Mouse (Mus musculus): ENCODE data around the gene Grid1. TPM values are rescaled to one million over a fixed set of nuclear protein-coding genes. Genes with fewer than 3 reads are reported as not detected.

The Grid1 gene
- polyA plus RNA-seq, 1 experiment from 2014 or later, result 0.17 TPM

DNA sequence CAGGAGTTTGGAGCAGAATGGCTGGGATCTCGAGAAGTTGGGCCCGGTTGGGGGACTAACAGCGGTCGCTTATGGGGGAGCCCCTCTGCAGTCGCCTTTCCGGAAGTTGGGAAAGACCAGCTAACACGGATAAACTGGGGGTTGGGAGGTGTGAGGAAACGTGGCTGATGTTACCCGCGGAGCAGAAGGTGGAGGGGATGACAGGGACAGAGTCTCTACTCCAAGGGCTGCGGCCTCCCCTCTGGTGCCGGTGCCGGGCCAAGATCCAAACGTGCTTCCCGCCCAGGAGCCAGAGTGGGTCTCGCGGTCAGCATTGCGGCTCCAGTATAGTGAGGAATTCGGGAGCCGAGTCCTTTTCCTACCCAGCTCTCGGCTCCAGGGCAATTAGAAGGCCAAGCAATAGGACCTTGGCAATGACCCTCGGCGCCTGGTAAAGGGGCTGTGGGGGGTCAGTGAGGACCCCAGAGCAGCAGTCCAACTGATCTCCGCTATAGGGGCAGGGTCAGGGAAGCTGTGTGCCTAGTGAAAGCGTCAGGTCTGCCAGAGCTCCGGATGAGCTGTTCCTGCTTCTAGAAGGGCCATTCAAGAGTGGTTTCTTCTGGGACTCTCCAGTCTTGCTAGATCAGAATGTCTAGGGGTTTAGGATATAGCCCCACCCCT is 1.4 kb downstream of the Grid1 start:
- peak; percentile 35 for DNase-seq (ENCODE audit: low spot score)
- no peak overlapping the region for H3K27ac ChIP-seq (replicated peaks; ENCODE audit: low read depth, low read length)
- no peaks in the 10 kb centered on the region for H3K36me3 ChIP-seq (ENCODE audit: control insufficient read depth, insufficient read depth, low read length)
- H3K4me3 ChIP-seq (ENCODE audit: low read depth, low read length), result peak overlapping the region; percentile 39; the same call in 1 of the 2 replicates
- ATAC-seq (ENCODE audit: insufficient number of reproducible peaks, low FRiP score, low TSS enrichment, low read depth), result no peak
- no peaks in the 10 kb centered on the region for H3K9me3 ChIP-seq (ENCODE audit: control insufficient read depth, low read length)
- H3K4me1 ChIP-seq (ENCODE audit: control insufficient read depth, insufficient read depth, low read length), result no peaks in the 10 kb centered on the region
- H3K27me3 ChIP-seq (ENCODE audit: control insufficient read depth, insufficient read depth, low read length), result peaks cover 77% of the 10 kb centered on the region
- no peak overlapping the region for H3K4me2 ChIP-seq (ENCODE audit: low read depth, severe bottlenecking)
- WGBS, result 1% methylated on average over 26 of the region's 26 CpGs
- no peak overlapping the region for H3K9ac ChIP-seq (ENCODE audit: low read length)

DNA sequence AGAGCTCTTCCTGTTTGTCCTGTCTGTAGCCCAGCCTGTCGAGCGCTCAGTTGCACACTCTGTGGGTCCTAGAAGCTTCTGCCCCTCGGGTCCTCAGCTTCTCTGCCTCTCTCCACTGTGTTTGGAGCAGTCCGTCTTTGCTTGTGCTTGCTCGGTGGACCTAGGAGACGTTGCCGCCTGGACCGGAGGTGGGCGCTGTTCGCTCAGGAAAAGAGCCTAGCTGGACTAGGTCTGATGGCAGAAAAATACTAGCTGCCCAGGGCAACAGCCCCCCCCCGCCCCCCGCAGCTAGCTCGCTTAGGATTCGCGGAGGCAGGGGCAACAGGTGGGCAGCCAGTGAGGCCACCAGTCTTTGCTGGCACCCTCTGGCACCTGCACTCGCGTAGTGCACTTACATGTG is 3.2 kb downstream of the Grid1 start:
- Histone ChIP-seq H3K27me3 (ENCODE audit: control insufficient read depth, insufficient read depth, low read length) (peaks cover 60% of the 10 kb centered on the region), H3K4me1 (ENCODE audit: control insufficient read depth, insufficient read depth, low read length) (no peaks in the 10 kb centered on the region), H3K9ac (ENCODE audit: low read length) (no peak overlapping the region), H3K4me2 (ENCODE audit: low read depth, severe bottlenecking) (peak overlapping the region; percentile 22; the same call in 1 of the 2 replicates), H3K4me3 (ENCODE audit: low read depth, low read length) (no peak overlapping the region), H3K27ac (replicated peaks; ENCODE audit: low read depth, low read length) (no peak overlapping the region), H3K36me3 (ENCODE audit: control insufficient read depth, insufficient read depth, low read length) (no peaks in the 10 kb centered on the region), H3K9me3 (ENCODE audit: control insufficient read depth, low read length) (no peaks in the 10 kb centered on the region)
- ATAC-seq (ENCODE audit: insufficient number of reproducible peaks, low FRiP score, low TSS enrichment, low read depth), result no peak
- DNase-seq (ENCODE audit: low spot score), result peak; percentile 73
- 2% methylated on average over 17 of the region's 17 CpGs for WGBS

DNA sequence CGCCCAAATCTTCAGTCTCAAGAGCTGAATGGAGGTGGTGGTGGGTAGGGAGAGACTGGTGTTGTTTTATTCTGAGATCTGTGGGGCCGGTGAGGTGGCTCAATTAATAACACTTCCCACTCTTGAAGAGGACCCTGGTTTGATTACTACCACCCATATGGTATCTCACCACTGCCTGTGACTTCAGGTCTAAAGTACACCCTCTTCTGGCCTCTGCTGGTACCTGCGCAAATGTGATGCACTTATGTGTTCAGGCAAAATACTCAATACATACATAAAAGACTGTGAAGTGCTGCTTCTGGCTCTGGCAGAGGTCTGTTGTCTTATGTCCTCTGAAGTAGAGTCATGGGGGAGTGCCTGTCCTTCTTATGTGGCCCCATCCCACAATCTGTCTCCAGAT is 4.3 kb downstream of the Grid1 start:
- Histone ChIP-seq H3K4me3 (ENCODE audit: low read depth, low read length) (no peak overlapping the region), H3K27me3 (ENCODE audit: control insufficient read depth, insufficient read depth, low read length) (peaks cover 50% of the 10 kb centered on the region), H3K9me3 (ENCODE audit: control insufficient read depth, low read length) (no peaks in the 10 kb centered on the region), H3K4me1 (ENCODE audit: control insufficient read depth, insufficient read depth, low read length) (no peaks in the 10 kb centered on the region), H3K36me3 (ENCODE audit: control insufficient read depth, insufficient read depth, low read length) (no peaks in the 10 kb centered on the region), H3K27ac (replicated peaks; ENCODE audit: low read depth, low read length) (no peak overlapping the region), H3K9ac (ENCODE audit: low read length) (no peak overlapping the region), H3K4me2 (ENCODE audit: low read depth, severe bottlenecking) (no peak overlapping the region)
- 72% methylated on average over 3 of the region's 3 CpGs for WGBS
- DNase-seq (ENCODE audit: low spot score) (no peak), ATAC-seq (ENCODE audit: insufficient number of reproducible peaks, low FRiP score, low TSS enrichment, low read depth) (no peak)

DNA sequence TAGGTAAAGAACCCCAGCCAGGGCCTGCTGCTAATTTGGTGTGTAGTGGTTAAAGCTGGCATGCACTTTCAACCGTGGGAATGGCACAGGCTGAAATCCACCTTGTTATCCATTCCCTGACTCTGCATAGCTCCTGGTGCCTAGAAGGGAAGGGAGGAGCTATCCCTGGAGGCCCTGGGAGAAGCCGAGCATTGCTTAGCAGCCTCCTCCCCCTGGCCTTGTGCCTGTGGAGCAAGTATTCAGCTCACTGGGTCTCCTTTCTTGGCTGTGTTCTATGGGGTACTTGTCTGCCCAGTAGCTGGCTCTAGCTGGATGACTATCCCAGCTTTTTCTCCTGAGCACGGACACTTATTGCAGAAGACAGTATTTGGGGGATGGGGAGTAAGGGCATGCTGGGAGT is 6.0 kb downstream of the Grid1 start:
- Histone ChIP-seq H3K4me1 (ENCODE audit: control insufficient read depth, insufficient read depth, low read length) (no peaks in the 10 kb centered on the region), H3K27me3 (ENCODE audit: control insufficient read depth, insufficient read depth, low read length) (peaks cover 36% of the 10 kb centered on the region), H3K4me3 (ENCODE audit: low read depth, low read length) (no peak overlapping the region), H3K9ac (ENCODE audit: low read length) (no peak overlapping the region), H3K36me3 (ENCODE audit: control insufficient read depth, insufficient read depth, low read length) (no peaks in the 10 kb centered on the region), H3K9me3 (ENCODE audit: control insufficient read depth, low read length) (no peaks in the 10 kb centered on the region), H3K4me2 (ENCODE audit: low read depth, severe bottlenecking) (no peak overlapping the region), H3K27ac (replicated peaks; ENCODE audit: low read depth, low read length) (no peak overlapping the region)
- DNase-seq (ENCODE audit: low spot score) (no peak), ATAC-seq (ENCODE audit: insufficient number of reproducible peaks, low FRiP score, low TSS enrichment, low read depth) (no peak)
- 48% methylated on average over 3 of the region's 3 CpGs for WGBS

DNA sequence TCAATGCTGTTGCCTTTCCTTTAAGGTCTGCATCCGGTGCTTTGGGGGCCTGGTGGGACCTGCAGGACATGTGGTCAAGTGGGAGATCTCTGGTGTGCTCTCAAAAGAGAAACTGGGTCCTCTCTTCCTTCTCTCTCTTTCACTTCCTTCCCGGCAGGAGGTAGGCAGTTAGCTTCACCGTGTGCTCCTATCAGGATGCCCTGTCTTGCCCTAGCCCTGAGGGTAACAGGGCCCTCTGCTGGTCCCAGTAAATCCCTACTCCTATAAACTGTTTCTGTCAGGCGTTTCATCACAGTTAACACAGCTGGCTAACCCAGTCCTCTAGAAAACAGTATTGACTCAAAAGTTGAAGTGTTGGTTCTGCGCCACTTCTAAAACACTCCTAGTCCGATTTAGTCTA is 9.9 kb downstream of the Grid1 start:
- H3K36me3 ChIP-seq (ENCODE audit: control insufficient read depth, insufficient read depth, low read length), result no peaks in the 10 kb centered on the region
- H3K27ac ChIP-seq (replicated peaks; ENCODE audit: low read depth, low read length), result no peak overlapping the region
- ATAC-seq (ENCODE audit: insufficient number of reproducible peaks, low FRiP score, low TSS enrichment, low read depth) (no peak), DNase-seq (ENCODE audit: low spot score) (no peak)
- H3K4me2 ChIP-seq (ENCODE audit: low read depth, severe bottlenecking), result no peak overlapping the region
- H3K4me1 ChIP-seq (ENCODE audit: control insufficient read depth, insufficient read depth, low read length), result no peaks in the 10 kb centered on the region
- no peak overlapping the region for H3K4me3 ChIP-seq (ENCODE audit: low read depth, low read length)
- 60% methylated on average over 6 of the region's 6 CpGs for WGBS
- no peaks in the 10 kb centered on the region for H3K9me3 ChIP-seq (ENCODE audit: control insufficient read depth, low read length)
- no peaks in the 10 kb centered on the region for H3K27me3 ChIP-seq (ENCODE audit: control insufficient read depth, insufficient read depth, low read length)
- no peak overlapping the region for H3K9ac ChIP-seq (ENCODE audit: low read length)

DNA sequence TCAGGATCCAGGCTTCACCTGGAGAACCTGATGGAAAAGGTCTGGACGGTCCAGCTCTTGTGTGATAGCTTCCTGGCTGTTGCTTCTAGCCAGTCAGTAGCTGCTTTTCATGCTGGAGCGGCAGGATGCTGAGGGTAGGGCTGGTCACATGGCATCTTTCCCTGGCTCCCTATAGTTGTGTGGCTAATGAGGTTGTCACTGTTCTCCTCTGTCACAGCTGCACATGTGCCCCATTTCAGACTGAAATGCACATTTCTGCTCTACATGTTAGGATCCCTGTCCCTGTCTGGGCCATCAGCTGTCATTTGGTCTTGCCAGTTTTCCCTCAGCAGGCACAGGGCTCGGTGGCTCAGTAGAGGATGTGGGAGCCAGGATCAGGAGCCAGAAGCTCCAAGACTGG is 17.2 kb downstream of the Grid1 start:
- no peaks in the 10 kb centered on the region for H3K9me3 ChIP-seq (ENCODE audit: control insufficient read depth, low read length)
- WGBS, result 84% methylated on average over 3 of the region's 3 CpGs
- DNase-seq (ENCODE audit: low spot score), result no peak
- ATAC-seq (ENCODE audit: insufficient number of reproducible peaks, low FRiP score, low TSS enrichment, low read depth), result no peak
- H3K9ac ChIP-seq (ENCODE audit: low read length), result no peak overlapping the region
- H3K36me3 ChIP-seq (ENCODE audit: control insufficient read depth, insufficient read depth, low read length), result no peaks in the 10 kb centered on the region
- no peaks in the 10 kb centered on the region for H3K4me1 ChIP-seq (ENCODE audit: control insufficient read depth, insufficient read depth, low read length)
- no peak overlapping the region for H3K27ac ChIP-seq (replicated peaks; ENCODE audit: low read depth, low read length)
- H3K27me3 ChIP-seq (ENCODE audit: control insufficient read depth, insufficient read depth, low read length), result no peaks in the 10 kb centered on the region
- H3K4me3 ChIP-seq (ENCODE audit: low read depth, low read length), result no peak overlapping the region
- H3K4me2 ChIP-seq (ENCODE audit: low read depth, severe bottlenecking), result no peak overlapping the region

DNA sequence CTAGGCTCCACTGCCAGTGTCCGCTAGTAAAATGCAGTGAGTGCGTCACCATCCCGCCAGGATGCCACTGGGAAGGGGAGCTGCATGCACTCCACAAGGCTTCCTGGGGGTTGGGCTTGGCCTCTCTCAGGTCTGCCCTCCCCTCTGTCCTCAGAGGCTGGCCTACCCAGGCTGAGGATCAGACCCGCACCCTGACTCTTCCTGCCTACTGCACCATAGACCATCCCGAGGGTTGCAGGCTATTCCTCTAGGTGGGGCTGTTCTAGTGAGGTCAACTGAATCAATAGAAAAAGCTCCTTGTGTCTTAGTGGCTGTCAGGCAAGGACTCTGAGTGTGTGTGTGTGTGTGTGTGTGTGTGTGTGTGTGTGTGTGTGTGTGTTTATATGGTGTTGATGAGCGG is 19.1 kb downstream of the Grid1 start:
- Histone ChIP-seq H3K4me1 (ENCODE audit: control insufficient read depth, insufficient read depth, low read length) (no peaks in the 10 kb centered on the region), H3K4me2 (ENCODE audit: low read depth, severe bottlenecking) (no peak overlapping the region), H3K36me3 (ENCODE audit: control insufficient read depth, insufficient read depth, low read length) (no peaks in the 10 kb centered on the region), H3K4me3 (ENCODE audit: low read depth, low read length) (no peak overlapping the region), H3K27me3 (ENCODE audit: control insufficient read depth, insufficient read depth, low read length) (no peaks in the 10 kb centered on the region), H3K27ac (replicated peaks; ENCODE audit: low read depth, low read length) (no peak overlapping the region), H3K9ac (ENCODE audit: low read length) (no peak overlapping the region), H3K9me3 (ENCODE audit: control insufficient read depth, low read length) (no peaks in the 10 kb centered on the region)
- WGBS, result 63% methylated on average over 6 of the region's 6 CpGs
- ATAC-seq (ENCODE audit: insufficient number of reproducible peaks, low FRiP score, low TSS enrichment, low read depth) (no peak), DNase-seq (ENCODE audit: low spot score) (no peak)

DNA sequence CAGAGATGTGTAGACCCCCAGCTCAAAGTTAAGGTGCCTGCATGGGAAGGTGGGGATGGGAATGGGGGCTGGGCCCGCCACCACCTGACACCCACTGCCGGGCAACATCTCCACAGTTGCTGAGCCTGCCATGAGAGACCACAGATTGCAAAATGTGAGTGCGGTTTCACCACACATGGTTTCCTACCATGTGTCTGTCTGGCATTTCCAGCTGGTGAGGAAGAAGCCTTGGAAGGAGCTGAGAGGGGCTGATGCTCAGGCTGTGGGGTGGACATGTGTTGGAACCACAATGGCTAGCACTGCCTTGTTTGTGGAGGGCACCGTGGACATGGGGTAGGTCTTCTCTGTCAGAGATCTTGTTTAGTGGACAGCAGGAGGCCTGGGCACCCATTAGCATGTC is 20.0 kb downstream of the Grid1 start:
- H3K36me3 ChIP-seq (ENCODE audit: control insufficient read depth, insufficient read depth, low read length), result no peaks in the 10 kb centered on the region
- no peaks in the 10 kb centered on the region for H3K9me3 ChIP-seq (ENCODE audit: control insufficient read depth, low read length)
- no peaks in the 10 kb centered on the region for H3K27me3 ChIP-seq (ENCODE audit: control insufficient read depth, insufficient read depth, low read length)
- no peak overlapping the region for H3K4me3 ChIP-seq (ENCODE audit: low read depth, low read length)
- ATAC-seq (ENCODE audit: insufficient number of reproducible peaks, low FRiP score, low TSS enrichment, low read depth), result no peak
- H3K4me1 ChIP-seq (ENCODE audit: control insufficient read depth, insufficient read depth, low read length), result no peaks in the 10 kb centered on the region
- H3K27ac ChIP-seq (replicated peaks; ENCODE audit: low read depth, low read length), result no peak overlapping the region
- H3K9ac ChIP-seq (ENCODE audit: low read length), result no peak overlapping the region
- 87% methylated on average over 4 of the region's 4 CpGs for WGBS
- no peak overlapping the region for H3K4me2 ChIP-seq (ENCODE audit: low read depth, severe bottlenecking)
- DNase-seq (ENCODE audit: low spot score), result no peak

DNA sequence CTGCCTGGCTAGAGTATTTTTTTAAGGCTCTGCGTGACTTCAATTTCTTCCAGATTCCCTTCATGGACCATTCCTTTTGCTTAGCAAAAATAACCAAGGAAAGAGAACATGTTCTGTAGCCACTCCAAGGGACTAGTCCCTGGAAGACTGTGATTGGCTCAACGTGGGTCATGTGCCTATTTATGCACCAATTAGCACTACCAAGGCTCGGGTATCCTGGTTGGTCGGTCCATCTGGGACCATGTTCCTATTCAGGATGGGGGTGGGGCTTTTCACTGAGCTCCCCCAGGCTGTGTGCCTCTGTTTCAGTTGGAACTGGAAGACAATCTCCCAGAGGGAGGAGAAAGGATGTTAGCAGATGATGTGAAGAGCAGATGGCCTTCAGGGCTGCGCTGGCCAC is 23.7 kb downstream of the Grid1 start:
- no peaks in the 10 kb centered on the region for H3K9me3 ChIP-seq (ENCODE audit: control insufficient read depth, low read length)
- WGBS, result 78% methylated on average over 5 of the region's 5 CpGs
- H3K4me2 ChIP-seq (ENCODE audit: low read depth, severe bottlenecking), result no peak overlapping the region
- H3K9ac ChIP-seq (ENCODE audit: low read length), result no peak overlapping the region
- H3K4me3 ChIP-seq (ENCODE audit: low read depth, low read length), result no peak overlapping the region
- no peak for DNase-seq (ENCODE audit: low spot score)
- no peak for ATAC-seq (ENCODE audit: insufficient number of reproducible peaks, low FRiP score, low TSS enrichment, low read depth)
- no peaks in the 10 kb centered on the region for H3K27me3 ChIP-seq (ENCODE audit: control insufficient read depth, insufficient read depth, low read length)
- H3K27ac ChIP-seq (replicated peaks; ENCODE audit: low read depth, low read length), result no peak overlapping the region
- no peaks in the 10 kb centered on the region for H3K4me1 ChIP-seq (ENCODE audit: control insufficient read depth, insufficient read depth, low read length)
- H3K36me3 ChIP-seq (ENCODE audit: control insufficient read depth, insufficient read depth, low read length), result no peaks in the 10 kb centered on the region
